Mouse (Mus musculus) megakaryocyte-erythroid progenitor cell, adult 5-6 weeks (primary cell): ENCODE data around the gene Rln3. TPM values are rescaled to one million over a fixed set of nuclear protein-coding genes. Genes with fewer than 3 reads are reported as not detected.
"Not testable (repeated sequence)": the region's sequence is repeated elsewhere in the genome, so short reads cannot be mapped to it uniquely, and the experiment has no call there.

Experiments used
- ATAC-seq: replicated peaks from 2 replicates; pipeline ENCODE4 v1.8.0; 2016; ENCODE audit warnings: mild to moderate bottlenecking, inconsistent platforms; ENCODE audit not compliant: severe bottlenecking, poor library complexity, low FRiP score, low TSS enrichment
- total RNA-seq, 2 experiments: library from RNA; stranded (forward) in 1 of 2; stranded (reverse) in 1 of 2; fragments of 200-1000, 215-1000 nt in 1 of 2; fragments of >200 nt in 1 of 2; fragmentation: Nextera tagmentation in 1 of 2; gene quantifications; 2 replicates each; pipeline ENCODE4 v1.2.3; 2014 to 2017

Gene Rln3
- total RNA-seq, 2 experiments from 2014 or later, result not detected

DNA sequence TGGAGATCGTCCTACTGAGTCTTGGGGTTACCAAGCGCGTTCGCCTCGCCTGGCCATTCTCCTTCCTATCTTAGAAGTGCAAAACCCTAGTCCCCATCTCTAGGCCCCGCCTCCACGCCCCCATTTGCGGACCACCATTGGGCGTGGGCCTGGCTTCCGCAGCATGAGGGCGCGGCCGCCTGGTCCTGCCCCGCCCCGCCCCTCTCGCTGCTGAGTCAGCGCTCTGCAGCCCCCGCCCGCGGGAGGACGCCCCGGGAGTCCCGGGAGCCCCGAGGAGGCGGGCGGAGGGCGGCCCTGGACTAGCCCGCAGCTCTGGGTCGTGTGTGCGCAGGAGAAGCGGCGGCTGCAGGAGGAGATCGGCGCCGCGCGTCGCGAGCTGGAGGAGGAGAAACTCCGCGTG is 18.9 kb downstream of the Rln3 start:
- ATAC-seq, result peak; percentile 18; the same call in 1 of the 2 replicates

DNA sequence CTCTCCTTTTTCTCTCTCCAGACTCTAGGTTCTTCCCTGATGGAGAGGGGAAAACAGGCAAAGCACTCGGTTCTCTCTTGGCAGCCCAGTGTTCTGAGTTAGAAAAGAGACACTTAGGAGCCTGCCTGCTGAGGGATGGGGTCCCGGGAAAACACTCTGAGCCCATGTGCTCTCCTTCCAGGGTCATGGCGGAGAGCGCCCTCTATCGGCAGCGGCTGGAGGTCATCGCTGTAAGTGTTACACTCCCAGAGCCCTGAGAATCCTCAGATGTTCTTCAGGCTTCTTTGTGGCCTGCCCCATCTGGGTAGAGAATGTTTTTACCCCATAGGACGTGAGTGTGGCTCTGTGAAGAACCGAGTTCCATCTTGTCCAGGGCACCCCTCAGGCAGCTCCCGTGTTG is 20.6 kb downstream of the Rln3 start:
- peak; percentile 58 for ATAC-seq

DNA sequence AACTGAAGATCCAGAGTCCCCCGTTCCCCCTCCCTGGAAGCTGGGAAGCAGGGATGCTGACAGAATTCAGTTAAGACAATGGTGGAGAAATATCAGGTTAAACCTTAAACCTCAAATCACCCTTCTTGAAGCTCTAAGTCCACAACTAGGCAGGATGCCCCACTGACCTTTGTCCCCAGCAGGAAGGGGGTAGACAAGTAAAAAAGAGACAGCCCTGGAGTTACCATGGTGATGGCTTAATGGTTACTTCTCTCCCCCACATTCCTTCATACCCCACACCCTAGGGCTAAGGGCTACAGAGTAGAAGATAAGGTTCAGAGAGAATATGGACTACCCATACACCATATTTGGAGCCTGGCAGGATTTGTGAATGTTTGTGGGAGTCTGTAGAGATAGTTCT is 21.2 kb downstream of the Rln3 start:
- no peak for ATAC-seq

DNA sequence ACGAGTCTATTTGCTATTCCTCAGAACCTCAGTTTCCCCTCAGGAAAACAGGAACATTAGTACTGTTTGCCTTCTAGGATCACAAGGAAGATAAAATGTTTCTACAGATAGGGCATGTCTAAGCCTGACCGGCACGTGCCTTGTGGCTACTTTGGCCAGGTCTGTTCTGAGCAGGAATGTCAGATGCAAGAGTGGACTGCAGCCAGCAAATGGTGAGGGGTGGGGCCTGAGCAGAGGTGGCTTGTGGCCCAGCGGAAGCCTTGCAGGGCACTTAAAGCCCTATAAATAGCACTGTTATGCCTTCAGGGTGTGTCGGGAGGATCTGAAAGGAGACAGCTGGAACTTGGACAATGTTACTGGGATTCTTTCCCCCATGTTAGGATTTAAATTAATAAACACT is 21.7 kb downstream of the Rln3 start:
- ATAC-seq, result no peak

DNA sequence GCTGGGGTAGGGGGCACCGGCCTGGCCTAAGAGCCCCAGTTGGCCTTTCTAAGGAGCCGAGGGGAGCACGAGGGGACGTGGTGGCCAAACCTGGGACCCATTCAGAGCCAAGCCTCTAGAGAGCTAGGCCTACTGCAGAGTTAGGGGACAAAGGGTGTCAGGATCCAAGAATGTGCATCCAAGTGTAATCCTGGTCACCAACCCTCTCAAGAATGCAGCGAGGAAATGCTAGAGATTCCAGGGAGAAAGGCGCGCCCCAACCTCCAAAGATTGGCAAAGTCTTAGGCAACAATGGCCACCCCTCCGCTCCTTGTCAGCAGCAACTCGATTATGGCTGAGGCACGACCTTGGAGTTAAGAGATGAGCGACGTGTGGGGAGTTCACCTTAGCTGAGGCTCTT is 23.2 kb downstream of the Rln3 start:
- ATAC-seq, result no peak

DNA sequence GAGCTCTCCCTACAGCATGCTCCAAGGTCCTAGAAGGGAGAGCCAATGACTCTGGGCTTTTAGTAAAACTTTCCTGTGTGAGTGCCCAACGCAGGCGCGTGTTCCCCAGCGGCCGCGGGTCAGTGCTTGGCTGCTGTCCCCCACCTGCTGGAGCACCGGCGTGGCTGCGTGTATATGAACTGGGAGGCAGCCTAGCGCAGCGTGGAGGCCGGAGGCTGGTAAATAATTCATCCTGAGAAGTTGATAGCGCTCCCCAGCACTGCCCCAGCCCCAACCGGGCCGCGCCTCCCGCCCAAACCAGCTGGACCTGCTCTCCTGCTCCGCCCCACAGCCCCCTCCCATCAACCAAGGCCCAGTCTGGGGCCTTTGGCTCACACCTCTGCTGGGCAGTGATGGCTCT is 23.7 kb downstream of the Rln3 start, which contains the start of gene Palm3:
Palm3 (plus strand) TSS at position 376 of the 400 bp plus-strand sequence.
- no peak for ATAC-seq

DNA sequence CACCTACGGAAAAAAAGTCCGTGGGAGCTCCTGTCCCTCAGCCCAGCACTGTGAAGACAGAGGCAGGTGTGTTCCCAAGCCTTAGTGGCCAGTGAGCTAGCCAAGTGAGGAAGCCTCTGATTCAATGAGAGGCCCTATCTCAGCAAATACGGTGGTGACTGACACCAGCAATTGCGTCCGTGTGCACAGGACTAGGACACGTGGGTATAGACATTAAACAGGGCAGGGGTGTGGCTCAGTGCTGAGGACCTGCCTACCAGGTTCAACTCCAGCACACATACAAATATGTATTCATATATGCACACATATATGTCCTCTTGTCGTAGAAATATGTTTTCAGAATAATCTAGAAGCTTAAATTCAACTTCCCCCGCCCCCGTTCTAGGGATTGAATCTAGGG is 25.1 kb downstream of the Rln3 start:
- ATAC-seq, result no peak

DNA sequence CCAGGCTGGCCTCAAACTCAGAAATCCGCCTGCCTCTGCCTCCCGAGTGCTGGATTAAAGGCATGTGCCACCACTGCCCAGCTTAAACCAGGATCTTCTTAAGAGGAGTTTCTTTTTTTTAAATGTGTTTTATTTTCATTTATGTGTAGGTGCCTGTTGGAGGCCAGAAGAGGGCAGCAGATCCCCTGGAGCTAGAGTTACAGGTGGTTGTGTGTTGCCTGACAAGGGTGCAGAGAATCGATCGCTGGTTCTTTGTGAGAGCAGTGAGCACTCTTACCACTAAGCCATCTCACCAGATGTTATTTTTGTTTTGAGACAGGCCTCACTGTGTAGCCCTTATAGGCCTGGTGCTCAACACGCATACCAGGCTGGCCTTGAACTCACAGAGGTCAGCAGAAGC is 29.0 kb downstream of the Rln3 start:
- no peak for ATAC-seq

DNA sequence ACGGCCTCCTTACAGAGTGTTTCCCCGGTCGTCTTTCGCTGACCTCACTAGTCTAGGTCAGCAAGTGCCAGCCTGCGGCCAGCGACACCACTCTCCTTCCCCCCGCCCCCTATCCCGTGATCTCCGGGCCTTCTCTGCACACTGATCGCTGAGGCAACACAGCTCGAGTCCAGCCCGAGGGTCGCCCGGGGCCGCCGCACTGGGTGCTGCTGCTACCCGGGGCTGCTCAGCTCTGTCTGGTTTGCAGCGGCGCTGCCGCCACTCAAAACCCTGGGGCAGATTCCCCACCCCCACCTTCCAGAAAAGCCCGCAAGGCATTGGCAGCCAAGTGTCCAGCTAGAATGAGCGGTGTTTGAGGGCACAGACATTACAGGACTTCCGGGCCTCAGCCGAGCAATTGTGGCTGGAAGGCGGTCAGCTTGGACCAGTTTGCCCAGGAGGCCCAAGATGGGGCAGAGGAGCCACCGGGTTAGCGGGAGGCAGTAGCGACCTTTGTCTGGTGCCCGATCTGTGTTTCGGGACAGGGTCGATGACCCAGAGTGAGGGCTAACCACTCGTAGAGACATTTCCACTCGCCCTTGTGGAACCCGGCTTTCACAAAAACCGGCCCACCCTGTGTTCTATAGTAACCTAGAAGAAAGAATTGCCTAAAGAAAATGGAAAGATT is 32.2 kb downstream of the Rln3 start:
- ATAC-seq, result no peak

DNA sequence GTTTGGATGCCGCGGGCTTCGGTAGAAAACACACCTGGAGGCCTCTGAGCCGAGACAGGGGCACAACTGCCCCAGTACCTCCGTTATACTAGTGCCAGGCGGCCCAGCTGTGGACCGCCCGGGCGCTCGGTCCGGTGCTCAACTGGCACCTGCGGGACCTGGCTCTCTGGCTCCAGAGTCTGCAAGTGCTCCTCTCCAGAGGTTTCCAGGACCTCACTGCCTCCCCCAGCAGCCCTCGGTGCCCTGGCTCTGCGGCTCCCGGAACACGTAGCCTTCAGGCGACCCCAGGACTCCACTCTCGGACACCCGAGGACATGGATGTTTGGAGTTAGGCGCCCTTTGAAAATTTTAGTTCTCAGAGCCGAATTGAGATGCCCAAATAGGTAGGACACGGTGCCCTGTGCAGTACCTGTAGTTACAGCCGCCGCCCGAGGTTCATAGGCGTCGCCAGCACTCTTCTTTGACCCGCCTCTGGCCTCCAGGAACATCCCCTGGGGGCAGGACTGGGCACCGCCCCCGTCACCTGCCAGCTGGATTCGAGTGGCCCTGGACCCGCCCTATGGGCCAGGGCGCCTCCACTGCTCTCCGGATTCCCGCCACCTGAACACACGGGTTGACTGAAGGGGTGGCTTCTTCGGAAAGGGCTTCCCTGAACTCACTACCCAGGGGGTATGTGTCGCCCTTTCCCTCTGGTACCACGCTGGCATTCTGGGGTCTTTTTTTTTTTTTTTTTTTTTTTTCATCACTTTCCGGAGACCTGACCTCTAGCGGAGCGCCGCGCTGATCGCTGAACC is 32.9 kb downstream of the Rln3 start, which contains the start of gene 2210011C24Rik:
2210011C24Rik (minus strand) TSS at position 467 of the 794 bp plus-strand sequence.
- ATAC-seq, result peak; percentile 54

DNA sequence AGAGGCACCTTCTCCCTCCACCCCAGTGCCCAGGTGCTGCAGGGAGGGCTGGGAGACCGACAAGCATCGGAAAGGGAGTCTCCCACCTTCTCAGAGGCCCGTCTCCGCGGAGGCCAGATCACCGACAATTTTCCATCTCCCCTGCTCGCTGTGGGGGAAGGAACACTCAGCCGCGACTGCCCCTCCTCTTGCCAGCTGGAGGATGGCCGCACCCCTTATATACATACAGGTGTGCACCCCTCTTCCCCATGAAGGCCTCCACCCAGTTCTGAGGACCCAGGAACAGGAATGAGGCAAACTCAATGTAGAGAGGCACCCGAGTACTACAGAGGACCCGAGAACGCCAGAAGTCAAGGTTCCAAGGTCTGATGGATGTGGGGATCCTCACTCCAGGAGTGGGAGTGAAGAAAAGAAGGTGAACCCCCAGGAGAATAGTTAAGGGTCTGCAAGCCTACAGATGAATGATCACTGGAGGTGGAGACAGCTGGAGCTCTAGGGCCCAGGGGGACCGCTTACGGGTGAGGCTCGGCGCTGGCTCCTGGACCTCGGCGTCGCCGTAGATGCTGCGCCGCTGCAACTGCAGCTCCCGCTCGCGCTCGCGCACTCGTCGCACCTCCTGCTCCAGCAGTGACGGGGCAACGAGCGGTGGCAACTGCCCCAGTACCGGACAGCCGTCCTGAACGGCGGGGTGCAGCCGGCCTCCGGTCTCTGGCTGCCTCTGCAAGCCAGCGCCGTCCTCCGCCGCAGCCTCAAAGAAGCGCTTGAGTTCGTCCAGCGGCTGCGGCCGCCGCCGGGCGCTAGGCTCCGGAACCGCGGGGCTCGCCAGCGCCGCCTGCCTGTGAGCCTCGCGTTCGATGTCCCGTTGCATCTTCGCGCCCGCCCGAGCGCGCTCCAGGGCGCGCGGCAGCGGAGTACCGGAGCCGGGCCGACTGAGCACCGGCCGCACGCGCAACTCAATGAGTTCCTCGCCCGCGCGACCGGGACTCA is 33.9 kb downstream of the Rln3 start:
- peak; percentile 28; the same call in 1 of the 2 replicates for ATAC-seq

DNA sequence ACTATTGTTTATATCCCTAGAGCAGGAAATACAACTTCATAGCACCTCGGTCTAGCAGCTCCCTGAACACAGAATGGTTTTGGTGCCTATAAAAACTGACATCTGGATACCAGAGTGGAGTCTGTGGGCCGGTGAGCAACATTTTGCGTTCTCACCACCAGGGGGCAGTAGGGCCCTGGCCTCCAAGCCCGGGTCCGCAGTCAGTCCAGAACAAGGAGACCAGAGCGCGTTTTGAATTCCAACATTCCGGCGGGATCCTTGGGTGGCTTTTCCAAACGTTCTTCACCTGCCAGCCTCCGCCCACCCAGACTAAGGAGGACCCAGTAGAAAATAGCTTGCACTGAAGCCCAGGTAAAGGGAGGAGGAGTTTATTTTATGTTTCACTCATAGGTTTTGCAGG is 34.9 kb downstream of the Rln3 start:
- peak; percentile 70; the same call in 1 of the 2 replicates for ATAC-seq

DNA sequence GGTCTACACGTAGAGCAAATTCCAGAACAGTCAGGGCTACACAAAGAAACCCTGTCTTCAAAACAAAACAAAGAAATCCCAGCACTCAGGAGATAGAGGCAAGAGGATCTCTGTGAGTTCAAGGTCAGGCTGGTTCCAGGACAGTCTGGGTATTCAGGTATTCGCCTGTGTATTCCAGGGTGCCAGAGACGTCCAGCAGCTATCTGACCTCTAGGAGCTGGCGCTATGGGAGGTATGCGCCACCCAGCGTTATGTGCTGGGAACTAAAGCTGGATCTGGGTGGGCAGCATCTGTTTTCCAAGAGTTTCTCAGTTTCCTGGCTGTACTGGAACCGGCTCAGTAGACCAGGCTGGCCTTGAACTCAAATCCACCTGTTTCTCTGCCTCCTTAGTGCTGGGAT is 36.4 kb downstream of the Rln3 start:
- no peak for ATAC-seq

DNA sequence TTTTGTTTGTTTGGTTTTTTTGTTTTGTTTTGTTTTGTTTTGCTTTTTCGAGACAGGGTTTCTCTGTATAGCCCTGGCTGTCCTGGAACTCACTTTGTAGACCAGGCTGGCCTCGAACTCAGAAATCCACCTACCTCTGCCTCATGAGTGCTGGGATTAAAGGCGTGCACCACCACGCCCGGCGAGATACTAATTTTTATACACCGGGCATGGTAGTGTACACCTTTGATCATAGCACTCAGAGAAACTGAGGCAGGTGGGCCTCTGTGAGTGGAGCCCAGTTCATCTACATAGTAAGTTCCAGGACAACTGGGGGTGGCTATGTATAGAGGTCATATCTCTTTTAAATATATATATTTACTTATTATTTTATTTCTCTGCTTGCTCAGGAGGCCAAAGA is 39.3 kb downstream of the Rln3 start:
- not testable (repeated sequence) for ATAC-seq

DNA sequence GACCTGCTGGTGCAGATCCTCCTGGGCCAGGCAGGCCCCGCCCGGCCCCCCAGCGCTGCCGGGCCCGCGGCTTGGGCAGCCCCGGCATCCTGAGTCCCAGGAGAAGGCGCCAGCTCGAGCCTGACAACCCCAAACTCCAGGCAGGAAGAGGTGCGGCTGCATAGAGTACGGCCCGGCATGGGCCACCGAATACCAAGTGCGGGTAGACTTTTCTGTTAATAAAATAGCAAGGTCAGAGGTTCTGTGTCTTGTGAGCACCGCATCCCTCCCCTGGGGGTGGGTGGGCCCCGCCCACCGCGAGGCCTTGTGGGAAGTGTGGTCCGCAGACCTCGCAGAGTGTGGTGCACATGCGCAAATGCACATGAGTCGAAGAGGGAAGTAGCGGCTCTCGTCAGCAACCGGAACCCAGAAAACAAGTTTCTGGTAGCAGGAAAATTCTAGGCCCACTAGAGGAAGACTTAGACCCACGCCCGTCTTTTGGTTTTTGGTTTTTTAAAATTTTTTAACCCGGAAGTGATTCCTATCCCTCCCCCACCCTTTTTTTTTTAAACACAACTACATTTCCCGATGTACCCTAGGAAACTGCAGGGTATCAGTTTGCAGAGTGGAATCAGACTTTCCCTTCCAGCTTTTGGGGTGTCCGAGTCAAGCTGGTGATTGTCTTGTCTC is 40.1 kb downstream of the Rln3 start:
- ATAC-seq, result peak; percentile 95

DNA sequence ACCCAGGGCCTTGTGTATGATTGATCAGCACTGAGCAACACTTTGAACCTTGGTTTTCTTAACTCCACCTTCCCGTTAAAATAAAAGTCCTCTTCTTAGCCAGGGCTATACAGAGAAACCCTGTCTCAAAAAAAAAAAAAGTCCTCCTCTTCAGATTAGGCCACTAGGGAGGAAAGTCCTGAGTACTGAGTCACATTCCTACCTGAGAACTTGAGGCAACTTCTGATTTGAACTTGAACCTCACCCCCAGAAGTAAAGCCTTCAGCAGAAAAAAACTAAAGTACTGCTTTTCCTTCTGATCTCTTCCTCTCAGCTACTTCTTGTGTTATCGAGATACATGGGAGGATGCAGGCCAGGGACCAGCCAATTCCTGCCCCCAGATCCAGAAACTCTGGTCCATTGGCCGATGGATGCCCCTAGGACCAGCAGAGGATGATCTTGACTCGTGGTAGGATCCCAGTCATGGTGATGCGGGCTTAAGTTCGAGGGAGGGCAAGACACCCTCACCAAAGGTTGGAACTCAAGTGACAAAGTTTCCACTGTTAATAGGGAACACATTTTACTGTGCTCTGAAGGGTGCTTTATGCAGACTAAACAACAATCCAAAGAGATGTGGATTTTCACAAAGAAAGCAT is 41.1 kb downstream of the Rln3 start:
- no peak for ATAC-seq

DNA sequence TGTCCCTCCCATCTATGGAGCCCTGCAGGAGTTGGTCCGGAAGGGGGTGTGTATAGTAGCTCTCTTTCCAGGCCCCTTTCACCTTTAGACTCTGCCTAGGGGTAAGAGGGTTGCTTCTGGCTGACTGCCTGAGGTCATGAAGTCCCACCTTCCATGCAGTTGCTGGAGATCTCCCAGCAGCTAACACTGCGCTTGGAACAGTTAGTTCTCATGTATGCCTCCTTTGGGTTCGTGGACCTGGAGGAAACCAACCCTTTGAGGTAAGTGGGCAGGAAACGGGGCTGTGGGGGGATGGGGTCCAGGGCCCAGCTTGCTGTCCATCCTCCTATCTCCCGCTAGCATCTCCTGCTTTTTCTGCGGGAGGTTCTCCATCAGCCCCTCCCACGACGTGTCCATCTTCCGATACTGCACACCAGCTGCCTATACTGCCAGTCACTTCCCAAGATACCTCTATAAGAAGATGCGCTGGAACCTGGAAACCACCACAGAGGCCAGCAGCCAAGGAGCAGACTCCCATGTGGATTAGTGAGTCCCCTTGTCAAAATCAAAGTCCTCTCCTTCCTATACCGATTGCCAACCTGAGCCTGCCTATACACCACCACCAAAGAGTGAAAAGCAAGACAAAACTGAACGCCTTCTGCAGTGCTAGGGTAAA is 41.7 kb downstream of the Rln3 start:
- no peak for ATAC-seq

DNA sequence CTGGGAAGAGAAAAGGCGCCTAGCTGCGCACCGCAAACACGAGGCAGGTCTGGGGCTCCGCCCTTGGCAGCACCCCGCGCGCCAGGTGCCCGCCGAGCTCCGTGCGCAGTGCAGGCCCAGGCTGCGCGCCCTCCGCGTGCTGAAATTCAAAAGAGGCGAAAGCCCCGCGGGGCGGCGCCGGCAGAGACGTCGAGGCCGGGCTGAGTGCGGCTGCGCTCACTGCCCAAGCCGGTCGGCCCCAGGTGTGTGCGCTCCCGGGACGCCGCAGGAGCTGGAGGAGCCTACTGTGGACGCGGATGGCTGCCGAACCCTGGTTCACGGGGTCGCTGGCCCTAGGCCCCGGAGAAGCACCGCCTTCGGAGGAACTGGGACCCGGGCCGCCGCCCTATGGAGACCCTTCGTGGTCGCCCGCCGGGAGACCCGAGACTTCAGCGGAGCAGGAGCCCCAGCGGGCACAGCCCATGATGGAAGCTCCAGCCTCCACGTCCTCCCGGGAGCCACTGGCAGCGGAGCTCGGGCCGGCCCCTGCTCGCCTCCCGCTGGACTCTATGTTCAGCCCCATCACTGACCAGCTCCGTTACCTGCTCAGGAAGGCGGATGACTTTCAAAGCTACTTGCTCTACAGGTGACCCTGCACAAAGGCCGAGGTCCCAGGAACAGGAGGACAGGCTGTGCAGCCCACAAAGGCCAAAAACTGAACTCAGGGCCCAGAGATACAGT is 43.4 kb downstream of the Rln3 start, which contains the start of gene 1700067K01Rik:
1700067K01Rik (plus strand) TSS at position 222 of the 720 bp plus-strand sequence.
- ATAC-seq, result no peak
